Mouse (Mus musculus) cerebellum, adult 2 months (tissue): Measurements from ENCODE around the gene Nxpe5. TPM values are rescaled to one million over a fixed set of nuclear protein-coding genes. Genes with fewer than 3 reads are reported as not detected.

ENCODE experiments used
- DNase-seq, 2 experiments: peaks; one replicate each; pipeline ENCODE4 v3.0.0; 2021
- H3K27ac ChIP-seq: fragments of 200-500 bp; 2 replicates; pipeline ENCODE4 v1.5.1; 2012; ENCODE audit warnings: low read length, control low read depth, inconsistent platforms; ENCODE audit not compliant: insufficient read depth
- H3K27me3 ChIP-seq: fragments of 200-500 bp; 2 replicates; pipeline ENCODE4 v1.6.1; 2012; ENCODE audit warnings: inconsistent platforms, mild to moderate bottlenecking, low read length, moderate library complexity; ENCODE audit not compliant: control insufficient read depth, insufficient read depth
- H3K4me1 ChIP-seq: fragments of 200-500 bp; 2 replicates; pipeline ENCODE4 v1.6.1; 2011; ENCODE audit warnings: low read length; ENCODE audit not compliant: control insufficient read depth, insufficient read depth
- H3K4me3 ChIP-seq: fragments of 200-500 bp; replicated peaks from 2 replicates; pipeline ENCODE3; 2011; ENCODE audit warnings: mild to moderate bottlenecking, low read depth, low read length, control low read depth; ENCODE audit not compliant: insufficient read depth
- CTCF ChIP-seq: fragments of 200-500 bp; IDR thresholded peaks from 2 replicates; pipeline ENCODE4 v1.5.1; 2011; ENCODE audit warnings: low read depth, mild to moderate bottlenecking, control low read depth, low read length, moderate library complexity, borderline replicate concordance; ENCODE audit not compliant: insufficient read depth
- POLR2A ChIP-seq: fragments of 200-500 bp; IDR thresholded peaks from 2 replicates; pipeline ENCODE4 v1.6.1; 2011; ENCODE audit warnings: low read length, control low read depth, borderline replicate concordance; ENCODE audit not compliant: insufficient read depth
- WGBS: fragments of 180-500 bp; shearing (Covaris S2); methylation state at CpG from one replicate; pipeline ENCODE4 v1.1.7; 2018; 5-methylcytosine and 5-hydroxymethylcytosine counted together
- polyA plus RNA-seq: library from polyadenylated mRNA; depleted of rRNA; stranded (reverse); fragments of >200 nt; gene quantifications from 2 replicates; pipeline ENCODE4 v1.2.3, GENCODE M21; 2012

Nxpe5 gene
- polyA plus RNA-seq, 1 experiment = not detected

DNA sequence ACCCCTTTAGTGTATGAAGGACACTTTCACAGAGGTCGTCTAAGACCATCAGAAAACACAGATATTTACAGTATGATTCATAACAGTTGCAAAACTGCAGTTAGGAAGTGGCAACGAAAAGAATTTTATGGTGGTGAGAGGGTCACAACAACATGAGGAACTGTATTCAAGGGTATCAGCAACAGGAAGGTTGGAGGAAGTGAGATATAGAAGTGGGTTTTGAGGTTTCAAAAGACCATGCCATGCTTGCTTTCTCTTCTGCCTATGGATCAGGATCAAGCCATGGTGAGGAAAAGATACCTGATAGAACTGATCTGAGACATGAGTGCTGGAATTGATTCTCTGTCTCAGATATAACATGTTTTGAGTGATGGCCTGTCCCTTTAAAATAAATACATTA is 1.7 kb downstream of the Nxpe5 start:
- TF ChIP-seq POLR2A (no peak), CTCF (no peak)
- WGBS = 65% methylated on average over 2 of the region's 2 CpGs

DNA sequence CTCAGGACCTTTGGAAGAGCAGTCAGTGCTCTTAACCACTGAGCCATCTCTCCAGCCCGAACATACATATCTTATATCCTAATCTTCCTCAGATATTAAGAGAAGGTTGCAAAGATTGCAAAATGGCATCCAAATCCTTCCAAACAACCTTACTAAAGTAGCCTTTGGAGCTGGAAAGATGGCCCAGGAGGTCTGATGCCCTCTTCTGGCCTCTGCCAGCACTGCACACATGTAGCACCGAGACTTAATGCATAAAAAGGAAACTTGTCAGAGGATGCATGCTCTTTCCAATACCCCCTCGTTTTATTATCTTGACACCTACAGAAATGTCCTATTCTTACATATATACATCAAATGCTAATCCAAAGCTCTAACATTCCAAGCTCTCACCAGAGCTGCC is 2.3 kb downstream of the Nxpe5 start:
- Histone ChIP-seq H3K4me1 (no peaks in the 10 kb centered on the region), H3K4me3 (no peak overlapping the region), H3K27ac (no peak overlapping the region), H3K27me3 (no peaks in the 10 kb centered on the region; the same call in 1 of the 2 replicates)
- TF ChIP-seq CTCF = peak; percentile 39; the same call in 1 of the 2 replicates
- TF ChIP-seq POLR2A = no peak
- 54% methylated on average over 3 of the region's 3 CpGs for WGBS
- no peak for DNase-seq

More for the DNA sequence above, 1.7 kb downstream of the Nxpe5 start:
- no peak for DNase-seq
- Histone ChIP-seq H3K27ac (no peak overlapping the region), H3K4me3 (no peak overlapping the region), H3K27me3 (no peaks in the 10 kb centered on the region; the same call in 1 of the 2 replicates), H3K4me1 (no peaks in the 10 kb centered on the region)

DNA sequence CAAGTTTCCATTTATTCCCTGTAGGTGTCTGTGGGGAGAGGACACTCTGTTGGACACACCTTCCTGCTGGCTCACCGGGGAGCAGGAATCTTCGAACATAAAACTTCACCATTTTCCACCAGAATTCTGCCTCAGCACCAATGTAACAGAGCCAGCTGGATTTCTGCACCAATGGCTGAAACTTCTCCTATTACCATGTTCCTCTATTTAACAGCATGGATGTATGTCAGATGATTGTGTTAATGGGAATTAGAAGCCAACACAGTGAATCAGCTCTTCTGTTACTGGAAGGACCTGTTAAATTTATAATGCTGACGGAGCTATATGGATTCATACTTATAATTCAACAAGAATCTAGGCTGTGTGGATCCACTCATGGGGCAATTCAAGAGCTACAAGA is 3.8 kb downstream of the Nxpe5 start:
- WGBS = 92% methylated on average over 3 of the region's 3 CpGs
- Histone ChIP-seq H3K4me3 (no peak overlapping the region), H3K27me3 (no peaks in the 10 kb centered on the region), H3K4me1 (no peaks in the 10 kb centered on the region), H3K27ac (no peak overlapping the region)
- TF ChIP-seq CTCF (no peak), POLR2A (no peak)
- DNase-seq = no peak

DNA sequence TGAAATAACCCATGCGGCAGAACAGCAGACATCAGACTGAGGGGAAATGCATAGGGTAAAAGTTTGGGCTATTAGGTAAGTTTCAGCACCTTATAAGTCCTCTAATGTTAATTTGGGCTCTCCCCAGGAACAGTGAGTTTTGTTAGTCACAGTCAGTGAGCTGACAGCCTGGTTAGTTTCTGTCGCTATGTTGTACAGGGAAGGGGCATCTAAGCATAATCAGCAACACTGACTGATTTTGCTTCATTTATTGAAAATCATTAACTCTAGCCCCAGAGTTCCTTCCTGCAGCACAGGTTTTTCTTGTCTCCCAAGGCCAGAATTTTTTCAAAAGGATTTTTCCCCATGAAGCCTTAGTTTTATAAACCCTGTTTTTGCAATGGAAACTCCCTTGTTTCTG is 8.1 kb downstream of the Nxpe5 start:
- DNase-seq = no peak
- no peak overlapping the region for H3K27ac ChIP-seq
- H3K4me3 ChIP-seq = no peak overlapping the region
- H3K27me3 ChIP-seq = no peaks in the 10 kb centered on the region
- H3K4me1 ChIP-seq = no peaks in the 10 kb centered on the region
- no peak for TF ChIP-seq CTCF
- no peak for TF ChIP-seq POLR2A
- WGBS = 72% methylated on average over 2 of the region's 2 CpGs

DNA sequence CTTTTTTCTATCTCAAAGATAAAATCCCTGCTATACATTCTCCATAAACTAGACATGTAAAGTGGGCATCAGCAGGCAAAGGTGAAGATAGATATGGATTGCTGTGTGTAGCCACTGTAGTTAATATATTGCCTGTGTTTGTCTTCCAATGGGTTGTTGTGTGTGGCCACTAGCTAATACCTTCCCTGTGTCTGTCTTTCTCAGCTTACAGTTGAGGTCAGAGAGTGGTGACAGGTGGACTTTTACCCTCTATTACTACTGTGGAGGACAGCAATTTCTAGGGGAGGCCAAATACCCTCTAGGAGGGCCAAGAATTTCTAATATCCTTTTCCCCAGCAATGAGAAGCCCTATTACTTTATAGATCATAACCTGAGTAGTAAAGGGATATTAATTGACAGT is 8.5 kb downstream of the Nxpe5 start:
- Histone ChIP-seq H3K4me1 (no peaks in the 10 kb centered on the region), H3K27me3 (no peaks in the 10 kb centered on the region), H3K27ac (no peak overlapping the region), H3K4me3 (no peak overlapping the region)
- TF ChIP-seq POLR2A (no peak), CTCF (no peak)
- DNase-seq = no peak

DNA sequence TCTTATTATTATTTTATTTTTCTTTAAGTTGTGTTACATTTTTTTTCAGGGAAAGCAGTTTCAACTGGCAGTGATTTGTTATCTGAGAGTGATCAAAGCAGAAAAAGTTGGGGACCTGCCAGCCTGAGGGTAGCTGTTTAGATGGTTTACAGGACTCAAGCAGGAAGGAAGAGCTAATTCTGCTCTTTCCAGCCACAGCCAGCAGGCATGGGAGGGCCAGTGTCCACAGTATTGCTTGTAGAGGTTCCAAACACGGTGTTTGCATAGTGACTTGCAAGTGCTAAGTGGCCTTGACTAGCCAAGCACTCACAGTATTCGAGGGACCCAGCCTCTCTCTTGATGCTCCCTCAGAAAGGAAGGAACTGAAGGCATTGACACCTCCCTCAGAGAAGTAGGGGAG is 15.8 kb downstream of the Nxpe5 start:
- H3K27me3 ChIP-seq = no peaks in the 10 kb centered on the region
- no peak overlapping the region for H3K4me3 ChIP-seq
- 38% methylated on average over 2 of the region's 2 CpGs for WGBS
- TF ChIP-seq CTCF (no peak), POLR2A (no peak)
- no peak for DNase-seq
- no peaks in the 10 kb centered on the region for H3K4me1 ChIP-seq
- H3K27ac ChIP-seq = no peak overlapping the region

DNA sequence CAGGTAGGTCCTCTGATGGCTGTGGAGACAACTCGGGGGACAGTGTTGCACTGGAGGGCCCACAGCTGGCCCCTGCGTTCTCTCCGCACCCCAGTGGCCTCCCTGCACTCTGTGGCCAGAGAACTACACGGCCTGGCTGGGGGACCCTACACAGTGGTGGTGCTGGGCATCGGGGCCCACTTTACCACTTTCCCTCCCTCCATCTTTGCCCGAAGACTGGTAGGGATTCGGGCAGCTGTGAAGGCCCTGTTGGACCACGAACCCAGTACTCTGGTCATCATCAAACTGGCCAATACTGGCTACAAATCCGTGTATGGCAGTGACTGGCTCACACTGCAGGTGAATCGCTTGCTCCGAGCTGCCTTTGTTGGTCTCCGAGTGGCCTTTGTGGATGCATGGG is 25.4 kb downstream of the Nxpe5 start:
- WGBS = 82% methylated on average over 12 of the region's 12 CpGs
- Histone ChIP-seq H3K4me3 (no peak overlapping the region), H3K27ac (no peak overlapping the region), H3K27me3 (no peaks in the 10 kb centered on the region), H3K4me1 (no peaks in the 10 kb centered on the region)
- TF ChIP-seq POLR2A (no peak), CTCF (no peak)
- DNase-seq = no peak

DNA sequence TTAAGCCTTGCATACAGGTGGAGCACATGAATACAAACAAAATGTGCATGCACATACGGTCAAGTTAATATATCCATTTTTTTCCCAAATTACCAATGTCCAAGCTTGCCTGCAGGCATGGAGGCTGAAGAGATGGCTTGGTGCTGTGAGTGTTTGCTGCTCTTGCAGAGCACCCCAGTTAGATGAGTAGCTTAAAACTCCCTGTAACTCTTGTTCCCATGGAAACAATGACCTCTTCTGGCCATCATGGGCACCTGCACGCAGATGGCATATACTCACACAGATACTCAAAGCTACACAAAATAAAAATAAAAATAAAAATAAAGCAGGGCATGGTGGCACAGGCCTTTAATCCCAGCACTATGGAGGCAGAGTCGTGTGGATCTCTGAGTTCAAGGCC is 27.4 kb downstream of the Nxpe5 start:
- H3K27me3 ChIP-seq = no peaks in the 10 kb centered on the region
- no peak for DNase-seq
- 95% methylated on average over 3 of the region's 3 CpGs for WGBS
- H3K4me3 ChIP-seq = no peak overlapping the region
- H3K4me1 ChIP-seq = no peaks in the 10 kb centered on the region; the same call in 1 of the 2 replicates
- H3K27ac ChIP-seq = no peak overlapping the region
- TF ChIP-seq CTCF (no peak), POLR2A (no peak)
